Mouse (Mus musculus) CH12.LX (cell line): ENCODE measurements at regions not wholly inside any gene's neighbourhood (a gene's known extent, or its start where the extent isn't known, plus 50 kb on each side); places are given as distances from the start of the nearest gene placed in this dataset.
A peak's percentile ranks its signal among the peaks of the same experiment; 100 is the strongest.

ENCODE experiments used
- DNase-seq: peaks from one replicate; pipeline ENCODE4 v3.0.0-alpha.2; 2013; ENCODE audit errors: extremely low read depth
- H3K27ac ChIP-seq: 2 replicates; pipeline ENCODE4 v1.5.1; 2012; ENCODE audit warnings: low read depth, mild to moderate bottlenecking, control low read depth, moderate library complexity; ENCODE audit not compliant: insufficient read depth
- H3K27me3 ChIP-seq: replicated peaks from 2 replicates; pipeline ENCODE3; 2012; ENCODE audit warnings: inconsistent platforms
- H3K36me3 ChIP-seq, 2 experiments: replicated peaks in 1 of 2; 2 replicates each; pipeline versions ENCODE3 to v1.6.1; 2012; ENCODE audit warnings: inconsistent platforms in 1 of 2, low read length in 1 of 2, mild to moderate bottlenecking in 1 of 2, mixed read lengths in 1 of 2, moderate library complexity in 1 of 2; ENCODE audit not compliant: control insufficient read depth in 1 of 2, insufficient read depth in 1 of 2
- H3K4me1 ChIP-seq, 2 experiments: 2 replicates each; pipeline ENCODE4 v1.6.1; 2012; ENCODE audit warnings: inconsistent platforms in 1 of 2, moderate library complexity in 1 of 2; ENCODE audit not compliant: insufficient read depth in 2 of 2, control insufficient read depth in 1 of 2
- H3K4me2 ChIP-seq: 2 replicates; pipeline ENCODE4 v1.6.1; 2012; ENCODE audit warnings: low read depth, mild to moderate bottlenecking, control low read depth; ENCODE audit not compliant: poor library complexity, insufficient read depth, severe bottlenecking
- H3K4me3 ChIP-seq, 3 experiments: fragments of 150-350 bp in 1 of 3; sonication (generic) in 1 of 3; replicated peaks in 1 of 3; 2 replicates each; pipeline versions ENCODE3 to v1.5.1; 2011 to 2012; ENCODE audit warnings: low read depth in 2 of 3, low read length in 2 of 3, mild to moderate bottlenecking in 2 of 3, moderate library complexity in 2 of 3, control low read depth in 1 of 3, improper control_type of control experiment in 1 of 3, inconsistent platforms in 1 of 3, mixed read lengths in 1 of 3; ENCODE audit not compliant: poor library complexity in 1 of 3
- H3K79me2 ChIP-seq: replicated peaks from 2 replicates; pipeline ENCODE4 v1.6.1; 2012; ENCODE audit warnings: mild to moderate bottlenecking, moderate library complexity; ENCODE audit not compliant: control insufficient read depth, poor library complexity, insufficient read depth, severe bottlenecking; ENCODE audit errors: extremely low read depth
- H3K9ac ChIP-seq: 2 replicates; pipeline ENCODE4 v1.6.1; 2012; ENCODE audit warnings: low read depth, mild to moderate bottlenecking, control low read depth, moderate library complexity; ENCODE audit not compliant: insufficient read depth
- H3K9me3 ChIP-seq: replicated peaks from 2 replicates; pipeline ENCODE3; 2012; ENCODE audit warnings: low read length, inconsistent platforms, mixed read lengths
- CHD1 ChIP-seq: IDR thresholded peaks from 2 replicates; pipeline ENCODE4 v1.6.1; 2012; ENCODE audit warnings: low read depth, low read length, improper control_type of control experiment, inconsistent platforms
- CTCF ChIP-seq, 2 experiments: IDR thresholded peaks in 1 of 2; conservative IDR thresholded peaks in 1 of 2; 2 replicates each; pipeline ENCODE4 v1.5.1; 2011 to 2012; ENCODE audit warnings: low read depth in 2 of 2, low read length in 2 of 2, improper control_type of control experiment in 1 of 2, inconsistent platforms in 1 of 2, mild to moderate bottlenecking in 1 of 2, moderate library complexity in 1 of 2
- ETS1 ChIP-seq: conservative IDR thresholded peaks from 2 replicates; pipeline ENCODE4 v1.6.1; 2012; ENCODE audit warnings: low read depth, mild to moderate bottlenecking, inconsistent platforms, low read length, improper control_type of control experiment, moderate library complexity
- GABPA ChIP-seq: IDR thresholded peaks from 2 replicates; pipeline ENCODE4 v1.6.1; 2012; ENCODE audit warnings: low read depth, low read length, improper control_type of control experiment, inconsistent platforms; ENCODE audit not compliant: insufficient replicate concordance
- JUND ChIP-seq: conservative IDR thresholded peaks from 2 replicates; pipeline ENCODE4 v1.6.1; 2011; ENCODE audit warnings: low read depth, low read length, improper control_type of control experiment
- MAFK ChIP-seq: IDR thresholded peaks from 2 replicates; pipeline ENCODE4 v1.6.1; 2011; ENCODE audit warnings: low read length, improper control_type of control experiment; ENCODE audit not compliant: insufficient replicate concordance
- MAZ ChIP-seq: IDR thresholded peaks from 2 replicates; pipeline ENCODE4 v1.6.1; 2012; ENCODE audit warnings: low read depth, mild to moderate bottlenecking, inconsistent platforms, low read length, improper control_type of control experiment, moderate library complexity
- MEF2A ChIP-seq: IDR thresholded peaks from 2 replicates; pipeline ENCODE4 v1.6.1; 2014; ENCODE audit warnings: low read depth, mild to moderate bottlenecking, inconsistent platforms, low read length, improper control_type of control experiment, borderline replicate concordance
- NELFE ChIP-seq: IDR thresholded peaks from 2 replicates; pipeline ENCODE4 v1.6.1; 2011; ENCODE audit warnings: low read depth, low read length, improper control_type of control experiment
- PAX5 ChIP-seq: IDR thresholded peaks from 2 replicates; pipeline ENCODE4 v1.6.1; 2012; ENCODE audit warnings: low read length, inconsistent platforms, mixed read lengths
- POLR2A ChIP-seq: IDR thresholded peaks from 2 replicates; pipeline ENCODE4 v1.6.1; 2011; ENCODE audit warnings: low read depth, mild to moderate bottlenecking, improper control_type of control experiment, low read length
- POLR2AphosphoS2 ChIP-seq: IDR thresholded peaks from 2 replicates; pipeline ENCODE4 v1.6.1; 2011; ENCODE audit warnings: low read depth, low read length, improper control_type of control experiment
- RAD21 ChIP-seq: IDR thresholded peaks from 2 replicates; pipeline ENCODE4 v1.6.1; 2011; ENCODE audit warnings: low read depth, mild to moderate bottlenecking, low read length, improper control_type of control experiment, moderate library complexity
- SIN3A ChIP-seq: IDR thresholded peaks from 2 replicates; pipeline ENCODE4 v1.6.1; 2012; ENCODE audit warnings: low read length, improper control_type of control experiment, inconsistent platforms
- SMC3 ChIP-seq: IDR thresholded peaks from 2 replicates; pipeline ENCODE4 v1.6.1; 2011; ENCODE audit warnings: low read depth, low read length, improper control_type of control experiment
- TBP ChIP-seq: conservative IDR thresholded peaks from 2 replicates; pipeline ENCODE4 v1.6.1; 2011; ENCODE audit warnings: low read depth, low read length, improper control_type of control experiment
- USF1 ChIP-seq: IDR thresholded peaks from 2 replicates; pipeline ENCODE4 v1.6.1; 2014; ENCODE audit warnings: low read depth, mild to moderate bottlenecking, inconsistent platforms, low read length, improper control_type of control experiment
- ZKSCAN1 ChIP-seq: IDR thresholded peaks from 2 replicates; pipeline ENCODE4 v1.6.1; 2012; ENCODE audit warnings: low read depth, inconsistent platforms, low read length, improper control_type of control experiment, borderline replicate concordance
- ZNF384 ChIP-seq: IDR thresholded peaks from 2 replicates; pipeline ENCODE4 v1.6.1; 2012; ENCODE audit warnings: low read depth, low read length, improper control_type of control experiment, inconsistent platforms
- dilution Hi-C: fragments of 300-500 bp; cut with MboI; formaldehyde crosslinking; loops from 2 replicates; pipeline ENCODE4 v1.14.3; 2020; ENCODE audit warnings: low sequenced_read_pairs; ENCODE audit not compliant: extremely low pct_unique_long_range_greater_than_20kb, extremely low pct_ligation_motif_present
- in situ Hi-C: fragments of 300-500 bp; cut with MboI; formaldehyde crosslinking; loops from 3 replicates; pipeline ENCODE4 v1.14.3; 2019; ENCODE audit warnings: low sequenced_read_pairs, low pct_ligation_motif_present, low pct_unique_long_range_greater_than_20kb, mixed read lengths

- Histone ChIP-seq H3K4me3 (no peak overlapping the region), H3K9me3 (no peaks in the 10 kb centered on the region), H3K9ac (no peak overlapping the region), H3K27ac (no peak overlapping the region), H3K36me3 (no peaks in the 10 kb centered on the region), H3K4me1 (no peaks in the 10 kb centered on the region), H3K27me3 (no peaks in the 10 kb centered on the region), H3K79me2 (no peaks in the 10 kb centered on the region), H3K4me2 (no peak overlapping the region)
- TF ChIP-seq CTCF (conservative IDR thresholded peaks at IDR 0.05 in 1 of 2, IDR thresholded peaks at IDR 0.05 in 1 of 2; ENCODE audit: low read depth in 2 of 2, low read length in 2 of 2) (no peak), USF1 (no peak), JUND (no peak), MAFK (no peak), POLR2AphosphoS2 (no peak), ETS1 (no peak), NELFE (no peak), CHD1 (no peak), TBP (no peak), SIN3A (no peak), ZNF384 (no peak), ZKSCAN1 (no peak), GABPA (no peak), MAZ (no peak), SMC3 (no peak), POLR2A (no peak), PAX5 (no peak), RAD21 (no peak)
- in situ Hi-C loops (no loop called here), dilution Hi-C loops (no loop called here)
- no peak for DNase-seq
Measured at GRCm38 (mm10) chrX:137193241-137193640, 71.4 kb upstream of the Esx1 start.

DNA sequence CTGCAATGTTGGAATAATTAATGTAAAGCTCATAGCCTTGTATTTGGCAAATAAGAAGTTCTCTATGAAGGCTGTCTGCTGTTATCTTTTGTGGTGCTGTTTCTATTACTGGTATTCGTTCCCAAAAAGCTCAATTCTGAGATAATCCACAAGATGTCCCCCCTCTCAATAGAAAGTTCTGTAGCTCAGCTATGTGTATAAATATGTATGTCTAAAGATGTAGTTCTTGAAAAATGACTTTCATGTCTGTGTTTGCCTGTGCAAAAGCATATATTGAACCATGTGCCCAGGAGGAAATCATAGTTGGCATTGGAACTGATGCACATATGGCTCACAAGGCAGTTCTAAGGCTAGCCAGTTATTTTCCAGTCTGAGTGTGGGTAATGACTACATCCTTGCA, 68.2 kb upstream of the Esx1 start:
- Histone ChIP-seq H3K4me2 (no peak overlapping the region), H3K79me2 (no peaks in the 10 kb centered on the region), H3K27ac (no peak overlapping the region), H3K36me3 (no peaks in the 10 kb centered on the region), H3K4me3 (no peak overlapping the region)
- in situ Hi-C loops, result no loop called here
- no peak for TF ChIP-seq MAZ
- TF ChIP-seq MEF2A, result no peak
- TF ChIP-seq RAD21, result peak; percentile 13
- TF ChIP-seq, all 38 proteins: peak for 1
- Histone ChIP-seq H3K4me1 (no peaks in the 10 kb centered on the region), H3K9me3 (no peaks in the 10 kb centered on the region), H3K27me3 (no peaks in the 10 kb centered on the region), H3K9ac (no peak overlapping the region)
- dilution Hi-C loops, result no loop called here
- no peak for DNase-seq
